Comparison of ENCODE assay signal across 20 mouse cellular contexts in the genomic region with DNA sequence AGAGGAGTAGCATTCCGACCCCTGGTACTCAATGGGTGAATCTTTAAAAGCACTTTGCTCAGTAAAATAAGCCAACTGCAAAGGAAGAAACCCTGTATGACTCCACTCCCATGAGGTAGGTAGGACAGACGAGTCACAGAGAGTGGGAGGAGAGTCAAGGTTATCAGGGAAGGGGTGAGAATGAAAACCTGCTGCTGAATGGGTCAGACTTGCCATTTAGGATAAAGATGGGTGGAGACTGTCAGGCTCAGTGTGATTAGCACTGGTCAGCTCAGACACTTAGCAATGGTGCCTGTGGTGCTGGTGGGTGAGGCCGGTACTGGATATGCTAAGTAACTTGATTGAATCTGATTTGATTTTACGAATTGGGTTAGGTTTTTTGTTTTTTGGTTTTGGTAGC.
DNase-seq lines count a peak whose midpoint lies in the region; TF ChIP-seq lines count a peak whose summit lies in the region.
"Had no signal": no experiment of that assay in that cellular context is flagged by ENCODE, and none has a peak within 500 bp of the region (broad histone marks: within the 10 kb centered on the region; RNA-seq: fewer than 3 reads in every experiment).

No protein-coding gene starts in this region.

- H3K27ac ChIP-seq in MEL (ENCODE audit: control insufficient read depth, low read depth, low read length), result peak overlapping the region; percentile 95

- no peak for TF ChIP-seq CTCF in MEL (IDR thresholded peaks at IDR 0.05 in 2 of 3, conservative IDR thresholded peaks at IDR 0.05 in 1 of 3; ENCODE audit: control insufficient read depth in 1 of 3, insufficient read depth in 1 of 3, low read depth in 2 of 3, low read length in 3 of 3, poor library complexity in 1 of 3, severe bottlenecking in 1 of 3)

- H3K36me3 ChIP-seq in MEL (ENCODE audit: control insufficient read depth in 1 of 2, insufficient read depth in 2 of 2, low read length in 2 of 2), result peaks cover 0 to 35% of the 10 kb centered on the region in 2 experiments; a peak in 2 of 4 replicates
- H3K36me3 ChIP-seq: G1E had no signal

- H3K27me3 ChIP-seq in MEL (ENCODE audit: control insufficient read depth in 1 of 2, insufficient read depth in 2 of 2, low read length in 2 of 2), result no peaks in the 10 kb centered on the region
- H3K27me3 ChIP-seq: CH12.LX had no signal

- peaks cover 19 to 28% of the 10 kb centered on the region in 2 experiments for H3K4me1 ChIP-seq in MEL (ENCODE audit: control insufficient read depth in 1 of 2, insufficient read depth in 2 of 2, low read length in 2 of 2)

- H3K9ac ChIP-seq in MEL (ENCODE audit: control insufficient read depth, low read depth, low read length, poor library complexity, severe bottlenecking), result peak overlapping the region; percentile 51

- TF ChIP-seq RAD21 in MEL (IDR thresholded peaks at IDR 0.05; ENCODE audit: low read depth, low read length), result no peak

- DNase-seq in heart, adult 11 months, result peak; percentile 82
- no peak for DNase-seq in heart, postnatal 25 days (ENCODE audit: low spot score)
- peak; percentile 80 for DNase-seq in MEL (ENCODE audit: low read depth, low spot score)
- peak; percentile 70 for DNase-seq in MEL-GATA-1-ER (ENCODE audit: extremely low read depth, low read depth)
- DNase-seq in lung, postnatal 4 days, result no peak
- DNase-seq in thymus, postnatal 25 days, result no peak
- DNase-seq: adrenal gland, adult 2 months; adrenal gland, adult 8-10 months; adrenal gland, postnatal 10 days; adrenal gland, postnatal 14 days; adrenal gland, postnatal 25 days; adrenal gland, postnatal 36 days; B cell, adult 2 months; cerebellum, adult 11 months; cerebellum, adult 11-12 months; cerebellum, adult 18-20 months; cerebellum, adult 2 months; cerebellum, adult 8-10 months had no signal

- no peak for TF ChIP-seq EP300 in MEL (IDR thresholded peaks at IDR 0.05; ENCODE audit: low read depth in 1 of 2, low read length in 2 of 2)

- no peak; a peak in 1 of 4 replicates for TF ChIP-seq POLR2A in MEL (IDR thresholded peaks at IDR 0.05; ENCODE audit: control insufficient read depth in 1 of 2, insufficient read depth in 1 of 2, low read depth in 1 of 2, low read length in 2 of 2, poor library complexity in 1 of 2)

- peak overlapping the region; percentile 29 to 50 for H3K4me3 ChIP-seq in MEL (ENCODE audit: control insufficient read depth in 1 of 2, insufficient read depth in 1 of 2, low read depth in 2 of 2, low read length in 2 of 2)

- intact Hi-C loops in heart, postnatal 25 days (cut with DNase I), result no loop called here

- H3K9me3 ChIP-seq in MEL (replicated peaks; ENCODE audit: insufficient read depth, low read length), result no peaks in the 10 kb centered on the region

- no peaks in the 10 kb centered on the region for H3K79me2 ChIP-seq in MEL (ENCODE audit: control insufficient read depth, insufficient read depth, low read length, poor library complexity)

TF ChIP-seq in MEL, 35 proteins besides CTCF, POLR2A, EP300 and RAD21:
- TF ChIP-seq NRF1 (IDR thresholded peaks at IDR 0.05; ENCODE audit: insufficient read depth, low read depth, low read length, poor library complexity, severe bottlenecking) (no peak), GATA1 (IDR thresholded peaks at IDR 0.05; ENCODE audit: low read depth, low read length) (peak; percentile 9; the same call in 1 of the 2 replicates), POLR2AphosphoS2 (IDR thresholded peaks at IDR 0.05; ENCODE audit: low read length) (peak; percentile 47; the same call in 1 of the 2 replicates), CHD1 (IDR thresholded peaks at IDR 0.05; ENCODE audit: low read depth, low read length) (0 out of 2 replicates have a peak, but pooled peaks have one; percentile 55), ZC3H11A (IDR thresholded peaks at IDR 0.05; ENCODE audit: low read depth, low read length) (no peak), POLR2AphosphoS5 (IDR thresholded peaks at IDR 0.05; ENCODE audit: borderline replicate concordance, low read depth, low read length) (no peak), NELFE (IDR thresholded peaks at IDR 0.05; ENCODE audit: low read depth, low read length) (peak; percentile 44), TCF12 (IDR thresholded peaks at IDR 0.05; ENCODE audit: low read depth, low read length) (peak; percentile 50; the same call in 1 of the 2 replicates), TBP (IDR thresholded peaks at IDR 0.05; ENCODE audit: low read depth, low read length) (0 out of 2 replicates have a peak, but pooled peaks have one; percentile 55), MAZ (IDR thresholded peaks at IDR 0.05; ENCODE audit: low read depth, low read length) (no peak), RCOR1 (IDR thresholded peaks at IDR 0.05; ENCODE audit: low read depth, low read length) (peak; percentile 27; the same call in 1 of the 2 replicates)

Comparison
In these comparisons a context has a peak if more than half of its experiments do, and no peak if none do; other contexts are left out.
1. DNase-seq: peak in heart, adult 11 months (single experiment), MEL (single experiment) and MEL-GATA-1-ER (single experiment); none in heart, postnatal 25 days (single experiment), lung, postnatal 4 days (0 of 2) and thymus, postnatal 25 days (single experiment).